Mouse (Mus musculus): ENCODE data around the gene Rapgef4. TPM values are rescaled to one million over a fixed set of nuclear protein-coding genes. Genes with fewer than 3 reads are reported as not detected.
"Not testable (repeated sequence)": the region's sequence is repeated elsewhere in the genome, so short reads cannot be mapped to it uniquely, and the experiment has no call there.

Gene Rapgef4
- polyA plus RNA-seq, 1 experiment: 192 TPM

- no peak for DNase-seq
- Histone ChIP-seq H3K27ac (ENCODE audit: insufficient read depth, low read length) (no peak overlapping the region), H3K4me3 (replicated peaks; ENCODE audit: insufficient read depth, low read depth, low read length) (no peak overlapping the region), H3K4me1 (ENCODE audit: control insufficient read depth, insufficient read depth, low read length) (peaks cover 13% of the 10 kb centered on the region; the same call in 1 of the 2 replicates), H3K27me3 (ENCODE audit: control insufficient read depth, insufficient read depth, low read length) (no peaks in the 10 kb centered on the region)
- 67% methylated on average over 8 of the region's 8 CpGs for WGBS
- TF ChIP-seq POLR2A (IDR thresholded peaks at IDR 0.05; ENCODE audit: borderline replicate concordance, insufficient read depth, low read length): no peak
- TF ChIP-seq CTCF (IDR thresholded peaks at IDR 0.05; ENCODE audit: borderline replicate concordance, insufficient read depth, low read depth, low read length): no peak
These were observed 160.1 kb downstream of the Rapgef4 start for GRCm38 (mm10) chr2:72141091-72141490.

DNA sequence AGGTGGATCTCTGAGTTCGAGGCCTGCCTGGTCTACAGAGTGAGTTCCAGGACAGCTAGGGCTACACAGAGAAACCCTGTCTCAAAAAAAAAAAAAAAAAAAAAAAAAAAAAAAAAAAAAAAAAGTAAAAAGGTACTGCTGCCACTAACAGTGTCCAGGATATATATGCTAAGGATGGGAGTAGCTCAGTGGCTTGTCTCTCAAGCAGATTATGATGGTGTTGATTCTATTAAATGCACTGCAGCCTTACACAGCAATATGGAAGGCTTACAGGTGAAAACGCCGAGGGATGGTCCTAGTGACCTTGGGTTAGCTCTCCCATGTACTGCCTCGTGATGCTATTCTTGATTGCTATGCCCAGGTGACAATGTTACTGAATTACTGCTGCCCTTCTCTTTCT, 160.7 kb downstream of the Rapgef4 start:
- H3K27me3 ChIP-seq (ENCODE audit: control insufficient read depth, insufficient read depth, low read length); H3K27ac ChIP-seq (ENCODE audit: insufficient read depth, low read length); DNase-seq; H3K4me3 ChIP-seq (replicated peaks; ENCODE audit: insufficient read depth, low read depth, low read length): not testable (repeated sequence)
- WGBS: 96% methylated on average over 4 of the region's 4 CpGs
- H3K4me1 ChIP-seq (ENCODE audit: control insufficient read depth, insufficient read depth, low read length): peaks cover 13% of the 10 kb centered on the region; the same call in 1 of the 2 replicates

- DNase-seq: no peak
- Histone ChIP-seq H3K27me3 (ENCODE audit: control insufficient read depth, insufficient read depth, low read length) (no peaks in the 10 kb centered on the region), H3K27ac (ENCODE audit: insufficient read depth, low read length) (no peak overlapping the region), H3K4me3 (replicated peaks; ENCODE audit: insufficient read depth, low read depth, low read length) (no peak overlapping the region), H3K4me1 (ENCODE audit: control insufficient read depth, insufficient read depth, low read length) (peaks cover 13% of the 10 kb centered on the region; the same call in 1 of the 2 replicates)
- no peak for TF ChIP-seq POLR2A (IDR thresholded peaks at IDR 0.05; ENCODE audit: borderline replicate concordance, insufficient read depth, low read length)
- TF ChIP-seq CTCF (IDR thresholded peaks at IDR 0.05; ENCODE audit: borderline replicate concordance, insufficient read depth, low read depth, low read length): no peak
- WGBS: 86% methylated on average over 9 of the region's 9 CpGs
These were observed 162.4 kb downstream of the Rapgef4 start for GRCm38 (mm10) chr2:72143413-72143812.

DNA sequence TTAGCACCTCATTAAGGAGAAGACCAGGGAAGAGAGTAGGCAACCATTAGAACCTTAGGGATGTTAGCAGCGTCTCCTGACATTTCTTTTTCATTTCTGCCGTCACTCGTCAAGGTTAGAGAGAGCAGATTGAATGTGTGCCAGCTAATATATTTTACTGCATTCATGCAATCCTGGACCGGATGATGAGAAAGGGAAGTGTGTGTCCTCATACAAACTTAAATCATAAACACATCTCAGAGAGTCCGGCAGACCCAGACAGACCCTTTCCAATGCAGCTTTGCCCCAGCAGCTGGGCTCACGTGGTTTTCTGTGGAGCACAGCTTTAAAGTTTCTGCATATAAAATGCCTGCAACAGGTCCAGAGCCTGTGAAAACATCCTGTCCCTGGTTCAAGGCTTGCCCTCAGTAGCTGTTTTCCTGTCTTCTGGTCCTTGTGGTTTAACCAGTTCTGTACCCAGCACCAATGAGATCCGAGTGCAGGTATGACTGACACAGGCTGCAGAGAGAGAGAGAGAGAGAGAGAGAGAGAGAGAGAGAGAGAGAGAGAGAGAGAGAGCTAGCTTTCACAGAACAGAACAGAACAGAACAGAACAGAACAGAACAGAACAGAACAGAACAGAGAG, 163.6 kb downstream of the Rapgef4 start:
- DNase-seq: no peak
- no peak for TF ChIP-seq POLR2A (IDR thresholded peaks at IDR 0.05; ENCODE audit: borderline replicate concordance, insufficient read depth, low read length)
- TF ChIP-seq CTCF (IDR thresholded peaks at IDR 0.05; ENCODE audit: borderline replicate concordance, insufficient read depth, low read depth, low read length): no peak
- Histone ChIP-seq H3K4me1 (ENCODE audit: control insufficient read depth, insufficient read depth, low read length) (peaks cover 9% of the 10 kb centered on the region; the same call in 1 of the 2 replicates), H3K27ac (ENCODE audit: insufficient read depth, low read length) (no peak overlapping the region), H3K4me3 (replicated peaks; ENCODE audit: insufficient read depth, low read depth, low read length) (no peak overlapping the region), H3K27me3 (ENCODE audit: control insufficient read depth, insufficient read depth, low read length) (no peaks in the 10 kb centered on the region)
- 63% methylated on average over 7 of the region's 7 CpGs for WGBS

DNA sequence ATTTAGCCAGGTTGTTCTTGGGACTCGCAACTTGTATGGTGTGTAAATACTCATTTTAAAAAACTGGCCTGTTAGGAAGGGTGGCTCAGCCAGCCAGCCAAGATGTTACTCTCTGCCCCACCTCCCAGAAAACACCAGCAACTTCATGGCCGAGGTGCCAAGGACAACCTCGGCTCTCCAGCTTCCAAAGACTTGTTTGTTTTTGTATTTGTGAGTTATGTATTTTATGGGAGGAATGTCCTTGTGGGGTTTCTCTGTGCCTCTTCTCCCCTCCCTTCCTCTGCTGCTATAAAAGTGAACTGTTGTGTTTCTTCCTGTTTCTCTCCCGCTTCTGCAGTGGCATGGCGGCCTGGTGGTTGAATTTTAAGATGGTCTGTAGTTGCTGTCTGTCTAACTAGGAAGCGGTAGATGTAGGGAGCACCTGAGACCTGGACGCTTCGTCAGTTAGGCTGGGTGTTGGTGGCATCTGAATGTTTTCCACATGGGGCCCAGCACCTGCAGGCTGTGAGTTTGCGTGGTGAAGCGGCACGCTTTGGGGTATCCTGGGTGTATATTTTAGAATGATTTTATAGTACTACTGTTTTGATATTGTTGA, 164.3 kb downstream of the Rapgef4 start:
- Histone ChIP-seq H3K27ac (ENCODE audit: insufficient read depth, low read length) (no peak overlapping the region), H3K4me3 (replicated peaks; ENCODE audit: insufficient read depth, low read depth, low read length) (no peak overlapping the region), H3K27me3 (ENCODE audit: control insufficient read depth, insufficient read depth, low read length) (no peaks in the 10 kb centered on the region), H3K4me1 (ENCODE audit: control insufficient read depth, insufficient read depth, low read length) (peaks cover 2% of the 10 kb centered on the region; the same call in 1 of the 2 replicates)
- TF ChIP-seq POLR2A (IDR thresholded peaks at IDR 0.05; ENCODE audit: borderline replicate concordance, insufficient read depth, low read length) (no peak), CTCF (IDR thresholded peaks at IDR 0.05; ENCODE audit: borderline replicate concordance, insufficient read depth, low read depth, low read length) (no peak)
- no peak for DNase-seq
- WGBS: 87% methylated on average over 11 of the region's 11 CpGs

GRCm38 (mm10) chr2:72146061-72146460, 165.0 kb downstream of the Rapgef4 start:
- H3K4me1 ChIP-seq (ENCODE audit: control insufficient read depth, insufficient read depth, low read length): no peaks in the 10 kb centered on the region; the same call in 1 of the 2 replicates
- no peak for DNase-seq
- TF ChIP-seq CTCF (IDR thresholded peaks at IDR 0.05; ENCODE audit: borderline replicate concordance, insufficient read depth, low read depth, low read length) (no peak), POLR2A (IDR thresholded peaks at IDR 0.05; ENCODE audit: borderline replicate concordance, insufficient read depth, low read length) (no peak)
- no peaks in the 10 kb centered on the region for H3K27me3 ChIP-seq (ENCODE audit: control insufficient read depth, insufficient read depth, low read length)
- no peak overlapping the region for H3K27ac ChIP-seq (ENCODE audit: insufficient read depth, low read length)
- no peak overlapping the region for H3K4me3 ChIP-seq (replicated peaks; ENCODE audit: insufficient read depth, low read depth, low read length)
- WGBS: 87% methylated on average over 10 of the region's 10 CpGs

DNA sequence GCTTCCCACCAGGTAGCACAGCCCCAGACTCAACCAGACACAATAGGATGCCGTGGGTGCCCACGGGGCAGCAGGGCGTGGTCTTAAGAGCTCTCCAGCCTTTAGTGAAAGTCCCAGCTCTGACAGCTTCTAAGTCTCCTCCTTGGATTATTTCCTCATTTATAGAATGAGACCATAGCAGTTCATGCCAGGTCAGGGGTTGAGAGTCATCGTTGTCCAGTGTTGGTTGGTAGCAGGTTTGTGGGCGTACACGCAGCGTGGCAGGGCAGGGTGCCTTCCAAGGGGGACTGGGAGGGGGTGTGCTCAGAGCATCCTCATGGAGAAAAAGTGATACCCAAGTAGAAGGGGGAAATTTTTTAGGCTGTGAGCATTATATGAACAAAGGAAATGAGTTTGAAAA, 166.2 kb downstream of the Rapgef4 start:
- WGBS: 73% methylated on average over 7 of the region's 7 CpGs
- Histone ChIP-seq H3K27me3 (ENCODE audit: control insufficient read depth, insufficient read depth, low read length) (no peaks in the 10 kb centered on the region), H3K4me3 (replicated peaks; ENCODE audit: insufficient read depth, low read depth, low read length) (no peak overlapping the region), H3K4me1 (ENCODE audit: control insufficient read depth, insufficient read depth, low read length) (no peaks in the 10 kb centered on the region; the same call in none of the 2 replicates), H3K27ac (ENCODE audit: insufficient read depth, low read length) (no peak overlapping the region)
- no peak for DNase-seq
- TF ChIP-seq CTCF (IDR thresholded peaks at IDR 0.05; ENCODE audit: borderline replicate concordance, insufficient read depth, low read depth, low read length) (no peak), POLR2A (IDR thresholded peaks at IDR 0.05; ENCODE audit: borderline replicate concordance, insufficient read depth, low read length) (no peak)

DNA sequence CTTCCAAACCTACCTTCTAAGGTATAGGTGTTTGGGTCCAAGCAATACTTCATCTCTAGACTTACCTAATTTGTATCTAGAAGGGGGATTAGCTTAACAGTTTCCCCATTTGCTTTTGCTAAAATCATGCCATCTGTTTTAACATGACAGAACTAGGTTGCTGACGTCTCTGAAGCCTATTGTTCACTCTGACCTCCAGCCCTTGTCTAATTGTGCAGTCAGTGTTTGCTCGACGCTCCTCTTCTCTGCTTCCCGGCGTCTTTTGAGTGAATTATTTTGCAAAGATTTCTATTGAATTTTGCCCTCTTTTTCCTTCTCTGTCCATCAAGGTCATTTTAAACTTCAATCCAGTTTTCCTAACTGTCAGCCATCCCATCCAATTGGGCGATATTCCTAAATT, 166.7 kb downstream of the Rapgef4 start:
- no peak for DNase-seq
- H3K4me1 ChIP-seq (ENCODE audit: control insufficient read depth, insufficient read depth, low read length): peaks cover under 1% of the 10 kb centered on the region
- H3K27ac ChIP-seq (ENCODE audit: insufficient read depth, low read length): no peak overlapping the region
- no peak overlapping the region for H3K4me3 ChIP-seq (replicated peaks; ENCODE audit: insufficient read depth, low read depth, low read length)
- no peaks in the 10 kb centered on the region for H3K27me3 ChIP-seq (ENCODE audit: control insufficient read depth, insufficient read depth, low read length)
- 50% methylated on average over 6 of the region's 6 CpGs for WGBS
- TF ChIP-seq CTCF (IDR thresholded peaks at IDR 0.05; ENCODE audit: borderline replicate concordance, insufficient read depth, low read depth, low read length) (no peak), POLR2A (IDR thresholded peaks at IDR 0.05; ENCODE audit: borderline replicate concordance, insufficient read depth, low read length) (no peak)
